Mouse (Mus musculus): Measurements from ENCODE around the gene Stoml3.

DNA sequence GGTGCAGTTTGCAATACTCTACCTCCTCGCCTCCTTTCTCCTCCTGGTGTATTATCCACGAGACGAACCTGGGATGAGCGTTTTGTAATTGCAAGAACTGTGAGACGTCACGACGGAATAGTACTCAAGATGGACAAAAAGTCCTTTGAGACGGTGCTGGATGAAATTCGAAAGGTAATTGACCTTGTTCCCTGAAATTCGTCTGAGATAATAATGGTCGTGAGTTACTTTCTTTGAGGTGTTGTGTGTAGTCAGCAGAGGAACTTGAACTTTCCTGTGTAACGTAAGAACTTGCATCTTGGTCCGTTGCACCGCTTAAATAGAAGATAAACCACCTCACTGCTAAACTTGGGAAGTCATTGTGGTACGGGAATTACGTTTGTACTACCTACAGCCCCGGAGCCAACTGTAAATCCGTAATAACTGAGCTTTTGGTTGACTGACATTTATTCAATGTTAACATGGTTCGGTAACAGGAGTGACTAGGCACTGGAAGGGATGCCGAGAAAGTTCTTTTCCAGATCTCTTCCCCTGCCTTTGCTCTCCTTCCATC is 24.2 kb upstream of the Stoml3 start:
- TF ChIP-seq CTCF (IDR thresholded peaks at IDR 0.05; ENCODE audit: low read depth, low read length), result no peak
- TF ChIP-seq POLR2A (IDR thresholded peaks at IDR 0.05; ENCODE audit: extremely low read depth, insufficient read depth, low read length), result no peak
